Mouse (Mus musculus): Measurements from ENCODE around the gene Neurl3. TPM values are rescaled to one million over a fixed set of nuclear protein-coding genes. Genes with fewer than 3 reads are reported as not detected.

Neurl3 gene
- total and polyA plus RNA-seq, 3 experiments = 2.2 to 5.8 (median 3.0) TPM

GRCm38 (mm10) chr1:36252791-36253190 lies 21.7 kb downstream of the Neurl3 start:
- Histone ChIP-seq H3K79me2 (replicated peaks; ENCODE audit: control insufficient read depth, insufficient read depth, low read length) (no peaks in the 10 kb centered on the region), H3K4me1 (ENCODE audit: control insufficient read depth, insufficient read depth, low read length) (peaks cover 6% of the 10 kb centered on the region), H3K27me3 (ENCODE audit: control insufficient read depth, insufficient read depth, low read length) (no peaks in the 10 kb centered on the region), H3K36me3 (ENCODE audit: control insufficient read depth, insufficient read depth, low read length) (no peaks in the 10 kb centered on the region), H3K4me3 (no peak overlapping the region), H3K27ac (no peak overlapping the region), H3K9ac (ENCODE audit: low read depth, low read length) (no peak overlapping the region)
- WGBS = 2% methylated on average over 6 of the region's 6 CpGs
- peak; percentile 58 to 71 for DNase-seq
- TF ChIP-seq CTCF (IDR thresholded peaks at IDR 0.05) (peak; percentile 99; the same call in 1 of the 2 replicates), EP300 (IDR thresholded peaks at IDR 0.05; ENCODE audit: insufficient read depth, low read depth, low read length) (no peak), POLR2A (IDR thresholded peaks at IDR 0.05; ENCODE audit: insufficient read depth, low read depth, low read length) (no peak)
- intact Hi-C loops (cut with DNase I) = loop anchor here (2.0 kb wide), 1 partner anchor 28 kb away; no protein-coding TSS in a partner anchor

- no peaks in the 10 kb centered on the region for H3K27me3 ChIP-seq (ENCODE audit: control insufficient read depth, insufficient read depth, low read length)
- no peak overlapping the region for H3K9ac ChIP-seq (ENCODE audit: low read depth, low read length)
- intact Hi-C loops (cut with DNase I) = no loop called here
- no peak overlapping the region for H3K4me3 ChIP-seq
- H3K36me3 ChIP-seq (ENCODE audit: control insufficient read depth, insufficient read depth, low read length) = no peaks in the 10 kb centered on the region
- peaks cover 6% of the 10 kb centered on the region for H3K4me1 ChIP-seq (ENCODE audit: control insufficient read depth, insufficient read depth, low read length)
- WGBS = 29% methylated on average over 9 of the region's 9 CpGs
- no peak for DNase-seq
- H3K79me2 ChIP-seq (replicated peaks; ENCODE audit: control insufficient read depth, insufficient read depth, low read length) = no peaks in the 10 kb centered on the region
- H3K27ac ChIP-seq = no peak overlapping the region
- no peak for TF ChIP-seq POLR2A (IDR thresholded peaks at IDR 0.05; ENCODE audit: insufficient read depth, low read depth, low read length)
- TF ChIP-seq CTCF (IDR thresholded peaks at IDR 0.05) = no peak
- TF ChIP-seq EP300 (IDR thresholded peaks at IDR 0.05; ENCODE audit: insufficient read depth, low read depth, low read length) = no peak
These were observed 23.1 kb downstream of the Neurl3 start for GRCm38 (mm10) chr1:36251426-36251825.

- Histone ChIP-seq H3K27ac (no peak overlapping the region), H3K36me3 (ENCODE audit: control insufficient read depth, insufficient read depth, low read length) (no peaks in the 10 kb centered on the region; the same call in 1 of the 2 replicates), H3K79me2 (replicated peaks; ENCODE audit: control insufficient read depth, insufficient read depth, low read length) (0 out of 2 replicates have a peak, but pooled peaks cover under 1% of the 10 kb centered on the region), H3K4me1 (ENCODE audit: control insufficient read depth, insufficient read depth, low read length) (no peaks in the 10 kb centered on the region), H3K4me3 (no peak overlapping the region), H3K9ac (ENCODE audit: low read depth, low read length) (no peak overlapping the region), H3K27me3 (ENCODE audit: control insufficient read depth, insufficient read depth, low read length) (no peaks in the 10 kb centered on the region)
- no peak for DNase-seq
- TF ChIP-seq EP300 (IDR thresholded peaks at IDR 0.05; ENCODE audit: insufficient read depth, low read depth, low read length) = no peak
- no peak for TF ChIP-seq POLR2A (IDR thresholded peaks at IDR 0.05; ENCODE audit: insufficient read depth, low read depth, low read length)
- TF ChIP-seq CTCF (IDR thresholded peaks at IDR 0.05) = no peak
- WGBS = 63% methylated on average over 6 of the region's 6 CpGs
- intact Hi-C loops (cut with DNase I) = loop anchor here (10.0 kb wide), 1 partner anchor 1748 kb away; the partner anchor contains the start of genes Eif5b and Txndc9
These were observed 27.8 kb downstream of the Neurl3 start for GRCm38 (mm10) chr1:36246688-36247087.

GRCm38 (mm10) chr1:36244828-36245215 lies 29.7 kb downstream of the Neurl3 start:
- Histone ChIP-seq H3K27ac (no peak overlapping the region), H3K4me3 (no peak overlapping the region), H3K27me3 (ENCODE audit: control insufficient read depth, insufficient read depth, low read length) (no peaks in the 10 kb centered on the region), H3K4me1 (ENCODE audit: control insufficient read depth, insufficient read depth, low read length) (no peaks in the 10 kb centered on the region), H3K36me3 (ENCODE audit: control insufficient read depth, insufficient read depth, low read length) (no peaks in the 10 kb centered on the region; the same call in 1 of the 2 replicates), H3K79me2 (replicated peaks; ENCODE audit: control insufficient read depth, insufficient read depth, low read length) (0 out of 2 replicates have a peak, but pooled peaks cover 2% of the 10 kb centered on the region), H3K9ac (ENCODE audit: low read depth, low read length) (no peak overlapping the region)
- intact Hi-C loops (cut with DNase I) = loop anchor here (2.0 to 10.0 kb wide), 3 partner anchors 32 to 1750 kb away; partner anchors contain the start of genes Eif5b and Txndc9
- TF ChIP-seq CTCF (IDR thresholded peaks at IDR 0.05) = no peak
- TF ChIP-seq EP300 (IDR thresholded peaks at IDR 0.05; ENCODE audit: insufficient read depth, low read depth, low read length) = no peak
- no peak for TF ChIP-seq POLR2A (IDR thresholded peaks at IDR 0.05; ENCODE audit: insufficient read depth, low read depth, low read length)
- no peak for DNase-seq
- WGBS = 76% methylated on average over 4 of the region's 4 CpGs

- H3K4me1 ChIP-seq (ENCODE audit: control insufficient read depth, insufficient read depth, low read length) = no peaks in the 10 kb centered on the region
- intact Hi-C loops (cut with DNase I) = loop anchor here (2.0 to 10.0 kb wide), 3 partner anchors 33 to 1751 kb away; partner anchors contain the start of genes Eif5b and Txndc9
- no peaks in the 10 kb centered on the region; the same call in 1 of the 2 replicates for H3K36me3 ChIP-seq (ENCODE audit: control insufficient read depth, insufficient read depth, low read length)
- H3K79me2 ChIP-seq (replicated peaks; ENCODE audit: control insufficient read depth, insufficient read depth, low read length) = 0 out of 2 replicates have a peak, but pooled peaks cover 2% of the 10 kb centered on the region
- H3K27ac ChIP-seq = peak within 1 kb of the TSS; percentile 73
- H3K4me3 ChIP-seq = peak within 1 kb of the TSS; percentile 100
- DNase-seq = peak; percentile 91 to 95
- no peaks in the 10 kb centered on the region for H3K27me3 ChIP-seq (ENCODE audit: control insufficient read depth, insufficient read depth, low read length)
- peak within 1 kb of the TSS; percentile 76 for H3K9ac ChIP-seq (ENCODE audit: low read depth, low read length)
- TF ChIP-seq CTCF (IDR thresholded peaks at IDR 0.05) (no peak), EP300 (IDR thresholded peaks at IDR 0.05; ENCODE audit: insufficient read depth, low read depth, low read length) (0 out of 2 replicates have a peak, but pooled peaks have one; percentile 18), POLR2A (IDR thresholded peaks at IDR 0.05; ENCODE audit: insufficient read depth, low read depth, low read length) (peak; percentile 43; the same call in 1 of the 2 replicates)
- 2% methylated on average over 49 of the region's 49 CpGs for WGBS
These were observed 30.2 kb downstream of the Neurl3 start, which contains the start of gene Uggt1 for GRCm38 (mm10) chr1:36244058-36244827. Gene Uggt1 (minus strand): TSS chr1:36244720.
